Mouse (Mus musculus) adrenal gland, adult 18-20 months (tissue): Measurements from ENCODE around the gene Hibadh. TPM values are rescaled to one million over a fixed set of nuclear protein-coding genes. Genes with fewer than 3 reads are reported as not detected.
A peak's percentile ranks its signal among the peaks of the same experiment; 100 is the strongest.

Experiments
- DNase-seq, 2 experiments: peaks; one replicate each; pipeline ENCODE4 v3.0.0; 2021 to 2022; ENCODE audit warnings: low spot score in 2 of 2
- total RNA-seq, 2 experiments: library from RNA; stranded (reverse); gene quantifications; 1 replicate in 1 of 2; 2 replicates in 1 of 2; pipeline ENCODE4 v1.2.3; 2021

Hibadh gene
- total RNA-seq, 2 experiments from 2014 or later = 181 to 189 TPM

DNA sequence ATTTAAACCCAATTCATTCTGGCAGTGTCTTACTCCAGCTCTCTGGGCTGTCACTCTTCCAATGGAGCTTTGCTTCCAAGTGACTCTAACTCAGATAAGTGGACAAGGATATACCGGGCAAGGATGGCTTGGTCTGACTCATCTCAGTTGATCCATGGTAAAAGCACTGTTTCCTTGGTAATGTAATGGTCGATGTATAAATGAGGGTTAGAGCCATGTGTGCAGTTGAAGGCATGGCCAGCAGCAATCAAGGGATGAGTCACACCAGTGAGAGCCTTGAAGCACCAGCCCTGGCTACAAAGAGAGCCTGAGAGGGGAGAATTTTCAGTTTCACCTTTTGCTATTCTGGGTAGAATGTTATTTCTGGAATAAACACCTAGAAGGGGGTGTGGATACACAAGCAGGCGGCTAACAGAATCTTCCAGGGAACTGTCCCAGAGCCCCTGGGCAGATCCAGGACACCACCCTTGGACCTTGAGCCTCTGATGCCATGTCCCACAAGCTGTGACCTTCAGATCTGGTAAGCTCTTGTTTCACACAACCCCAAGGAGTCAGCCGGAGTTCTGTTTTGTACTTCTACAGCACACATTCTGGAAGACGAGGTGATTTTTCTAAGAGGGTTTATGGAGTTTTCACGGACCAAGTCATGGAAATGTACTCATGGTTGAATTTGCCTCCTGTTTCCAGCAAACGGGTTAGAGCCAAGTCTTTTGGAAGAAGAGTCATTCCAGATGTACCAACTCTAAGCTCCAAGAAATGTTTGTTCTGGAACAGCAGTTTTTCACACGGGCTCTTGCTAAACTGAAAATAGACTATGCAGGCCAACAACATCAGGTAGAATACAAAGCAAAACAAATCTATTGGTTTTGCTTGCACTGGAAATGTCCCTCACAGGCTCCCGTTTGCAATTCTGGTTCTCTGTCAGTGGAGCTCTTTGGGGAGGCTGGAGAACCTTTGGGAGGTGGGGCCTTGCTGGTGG, 134.1 kb downstream of the Hibadh start:
- DNase-seq = peak in 1 of 2 experiments; percentile 31

DNA sequence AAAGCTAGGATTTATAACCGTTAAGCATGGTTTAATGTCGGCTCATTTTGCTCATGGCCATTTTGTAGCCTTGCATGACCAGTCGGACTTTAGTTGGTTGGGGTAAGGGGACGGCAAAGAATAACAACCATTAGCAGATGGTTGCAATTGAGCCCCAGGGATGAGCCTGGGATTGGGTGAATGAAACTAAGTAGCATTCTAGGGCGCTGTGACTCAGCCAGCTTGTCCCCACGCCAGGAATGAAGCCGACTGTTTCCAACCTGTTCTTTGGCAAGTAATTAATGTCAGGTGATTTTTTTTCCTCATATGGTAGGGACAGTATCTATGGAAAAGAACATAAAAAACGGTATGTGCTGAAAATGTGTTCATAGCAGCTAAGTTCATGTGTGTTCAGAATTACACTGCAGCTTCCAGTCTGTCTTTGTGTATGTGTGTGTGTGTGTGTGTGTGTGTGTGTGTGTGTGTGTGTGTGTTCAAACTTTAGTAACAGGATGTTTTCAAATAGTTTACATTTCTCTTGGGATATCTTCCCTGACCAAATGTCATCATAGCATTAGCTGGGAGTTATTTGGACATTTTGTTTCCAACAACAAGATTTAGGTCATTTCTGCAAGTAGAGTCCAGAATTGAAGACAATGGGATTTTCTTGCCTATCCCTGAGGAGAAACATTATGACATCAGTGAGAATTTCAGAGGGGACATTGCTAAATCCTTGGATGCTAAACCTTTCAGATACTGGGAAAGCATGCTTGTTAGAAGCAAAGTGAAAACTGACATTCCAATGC, 135.3 kb downstream of the Hibadh start:
- peak in 1 of 2 experiments; percentile 33 for DNase-seq

DNA sequence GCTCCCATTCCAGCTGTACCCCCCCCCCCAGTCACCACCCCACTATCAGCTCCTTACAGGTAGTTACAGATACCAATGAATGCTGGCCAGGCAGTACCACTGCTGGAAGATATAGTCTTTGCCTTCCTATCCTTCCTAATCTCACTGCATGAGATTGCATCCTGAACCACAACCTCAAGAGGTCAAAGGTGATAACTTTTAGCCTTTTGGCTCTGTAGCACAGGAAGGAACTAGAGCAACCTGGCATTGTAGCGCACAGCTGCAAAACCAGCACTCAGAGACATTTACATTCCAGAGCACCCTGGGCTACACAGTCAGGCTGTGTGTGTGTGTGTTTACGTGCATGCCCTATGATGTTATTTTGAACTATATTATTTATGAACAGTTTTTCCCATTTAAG, 137.2 kb downstream of the Hibadh start:
- no peak for DNase-seq

DNA sequence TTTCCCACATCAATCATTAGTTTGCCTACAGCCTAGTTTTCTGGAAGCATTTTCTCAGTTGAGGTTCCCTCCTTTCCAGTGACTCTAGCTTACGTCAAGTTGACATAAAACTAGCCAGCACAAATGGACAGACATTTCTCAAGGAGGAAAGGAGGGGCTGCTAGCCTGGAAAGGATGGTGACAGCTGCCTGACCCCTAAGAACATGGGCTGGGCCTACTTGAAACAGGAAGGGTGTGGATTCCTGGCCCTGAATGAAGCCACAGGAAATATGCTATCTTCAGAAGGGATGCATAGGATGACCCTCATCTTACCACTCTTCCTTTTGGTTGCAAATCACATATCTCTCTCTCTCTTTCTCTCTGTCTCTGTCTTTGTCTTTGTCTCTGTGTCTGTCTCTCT, 138.7 kb downstream of the Hibadh start:
- DNase-seq = no peak

Other genes with a start within 250 kb of the Hibadh start
- 100 to 1,000 TPM; 165 to 203 TPM for gene Tax1bp1, start 73.3 kb upstream of the Hibadh start, total RNA-seq